Mouse (Mus musculus) 3T3-L1 (cell line): ENCODE results near the gene Kcnq4.

Experiments
- DNase-seq: peaks from one replicate; pipeline ENCODE4 v3.0.0-alpha.2; 2015; ENCODE audit warnings: low read depth, low spot score

The Kcnq4 gene

GRCm38 (mm10) chr4:120725516-120726090, 22.8 kb downstream of the Kcnq4 start:
- DNase-seq, result no peak

GRCm38 (mm10) chr4:120721574-120721973, 26.8 kb downstream of the Kcnq4 start:
- DNase-seq, result no peak

GRCm38 (mm10) chr4:120719152-120719551, 29.3 kb downstream of the Kcnq4 start:
- DNase-seq, result peak; percentile 14

- DNase-seq, result no peak
Observed at GRCm38 (mm10) chr4:120717591-120717990, 30.8 kb downstream of the Kcnq4 start.

GRCm38 (mm10) chr4:120716765-120717164, 31.6 kb downstream of the Kcnq4 start:
- DNase-seq, result no peak

GRCm38 (mm10) chr4:120716141-120716571, 32.3 kb downstream of the Kcnq4 start:
- no peak for DNase-seq

GRCm38 (mm10) chr4:120713856-120714497, 34.4 kb downstream of the Kcnq4 start:
- DNase-seq, result no peak

GRCm38 (mm10) chr4:120713021-120713420, 35.4 kb downstream of the Kcnq4 start:
- DNase-seq, result no peak

- DNase-seq, result no peak
Observed at GRCm38 (mm10) chr4:120712236-120712635, 36.2 kb downstream of the Kcnq4 start.

GRCm38 (mm10) chr4:120702511-120702910, 45.9 kb downstream of the Kcnq4 start:
- DNase-seq, result no peak

GRCm38 (mm10) chr4:120702056-120702455, 46.4 kb downstream of the Kcnq4 start:
- no peak for DNase-seq

- no peak for DNase-seq
Observed at GRCm38 (mm10) chr4:120701180-120701579, 47.2 kb downstream of the Kcnq4 start.

- DNase-seq, result no peak
Observed at GRCm38 (mm10) chr4:120697799-120698484, 50.5 kb downstream of the Kcnq4 start.

GRCm38 (mm10) chr4:120697353-120697752, 51.1 kb downstream of the Kcnq4 start:
- DNase-seq, result no peak

- peak; percentile 32 for DNase-seq
Observed at GRCm38 (mm10) chr4:120692717-120693116, 55.7 kb downstream of the Kcnq4 start.

- DNase-seq, result no peak
Observed at GRCm38 (mm10) chr4:120689317-120689716, 59.1 kb downstream of the Kcnq4 start.

- DNase-seq, result no peak
Observed at GRCm38 (mm10) chr4:120687282-120687681, 61.1 kb downstream of the Kcnq4 start.

- no peak for DNase-seq
Observed at GRCm38 (mm10) chr4:120683278-120683997, 65.0 kb downstream of the Kcnq4 start.

GRCm38 (mm10) chr4:120682168-120682567, 66.2 kb downstream of the Kcnq4 start:
- DNase-seq, result peak; percentile 66

GRCm38 (mm10) chr4:120680953-120681352, 67.5 kb downstream of the Kcnq4 start:
- peak; percentile 18 for DNase-seq

GRCm38 (mm10) chr4:120675640-120676039, 72.8 kb downstream of the Kcnq4 start:
- DNase-seq, result no peak

GRCm38 (mm10) chr4:120674775-120675451, 73.5 kb downstream of the Kcnq4 start:
- DNase-seq, result no peak
